Mouse (Mus musculus) forebrain, embryonic 14.5 days (tissue): ENCODE measurements around the gene Cwc15. TPM values are rescaled to one million over a fixed set of nuclear protein-coding genes. Genes with fewer than 3 reads are reported as not detected.
A peak's percentile ranks its signal among the peaks of the same experiment; 100 is the strongest.
"Not testable (repeated sequence)": the region's sequence is repeated elsewhere in the genome, so short reads cannot be mapped to it uniquely, and the experiment has no call there.

Experiments used
- ATAC-seq: fragments of 200-750 bp; cut with Nextera tagmentation; 2 replicates; pipeline ENCODE4 v1.8.0; 2017; ENCODE audit warnings: mild to moderate bottlenecking, moderate library complexity
- DNase-seq: peaks from one replicate; pipeline ENCODE4 v3.0.0-alpha.2; 2015; ENCODE audit warnings: low spot score
- H3K27ac ChIP-seq: fragments of 300-500 bp; sonication (generic); 2 replicates; pipeline ENCODE4 v1.5.1; 2014; ENCODE audit warnings: low read depth, mild to moderate bottlenecking, control low read depth, low read length, moderate library complexity
- H3K27me3 ChIP-seq: fragments of 300-500 bp; sonication (generic); replicated peaks from 2 replicates; pipeline ENCODE4 v1.6.1; 2014; ENCODE audit warnings: low read length, control low read depth, mixed read lengths; ENCODE audit not compliant: control insufficient read depth, insufficient read depth
- H3K36me3 ChIP-seq: fragments of 300-500 bp; sonication (generic); 2 replicates; pipeline ENCODE4 v1.6.1; 2014; ENCODE audit warnings: low read length, control low read depth; ENCODE audit not compliant: control insufficient read depth, insufficient read depth
- H3K4me1 ChIP-seq: fragments of 300-500 bp; sonication (generic); 2 replicates; pipeline ENCODE4 v1.6.1; 2014; ENCODE audit warnings: antibody characterized with exemption, low read length, control low read depth; ENCODE audit not compliant: control insufficient read depth, insufficient read depth
- H3K4me2 ChIP-seq: fragments of 300-500 bp; sonication (generic); 2 replicates; pipeline ENCODE4 v1.6.1; 2014; ENCODE audit warnings: mild to moderate bottlenecking, control low read depth, low read length
- H3K4me3 ChIP-seq: fragments of 300-500 bp; sonication (generic); 2 replicates; pipeline ENCODE4 v1.5.1; 2014; ENCODE audit warnings: low read depth, low read length, control low read depth
- H3K9ac ChIP-seq: fragments of 300-500 bp; sonication (generic); 2 replicates; pipeline ENCODE4 v1.6.1; 2014; ENCODE audit warnings: mild to moderate bottlenecking, low read length, control low read depth, moderate library complexity
- H3K9me3 ChIP-seq: fragments of 300-500 bp; sonication (generic); replicated peaks from 2 replicates; pipeline ENCODE4 v1.6.1; 2016; ENCODE audit warnings: low read length, control low read depth, mixed read lengths; ENCODE audit not compliant: control insufficient read depth
- WGBS: fragments of 180-500 bp; shearing (Covaris S2); extraction: QIAGEN DNeasy Blood & Tissue Kit; methylation state at CpG from one replicate; pipeline ENCODE4 v1.1.7; 2014; 5-methylcytosine and 5-hydroxymethylcytosine counted together
- polyA plus RNA-seq: library from polyadenylated mRNA; unstranded; fragments of >200 nt; fragmentation: Nextera tagmentation; extraction: Ambion mirVana; gene quantifications from 2 replicates; pipeline ENCODE4 v1.2.1, GENCODE M21; 2014

The Cwc15 gene
- 175 and 186 TPM in 2 replicates for polyA plus RNA-seq

DNA sequence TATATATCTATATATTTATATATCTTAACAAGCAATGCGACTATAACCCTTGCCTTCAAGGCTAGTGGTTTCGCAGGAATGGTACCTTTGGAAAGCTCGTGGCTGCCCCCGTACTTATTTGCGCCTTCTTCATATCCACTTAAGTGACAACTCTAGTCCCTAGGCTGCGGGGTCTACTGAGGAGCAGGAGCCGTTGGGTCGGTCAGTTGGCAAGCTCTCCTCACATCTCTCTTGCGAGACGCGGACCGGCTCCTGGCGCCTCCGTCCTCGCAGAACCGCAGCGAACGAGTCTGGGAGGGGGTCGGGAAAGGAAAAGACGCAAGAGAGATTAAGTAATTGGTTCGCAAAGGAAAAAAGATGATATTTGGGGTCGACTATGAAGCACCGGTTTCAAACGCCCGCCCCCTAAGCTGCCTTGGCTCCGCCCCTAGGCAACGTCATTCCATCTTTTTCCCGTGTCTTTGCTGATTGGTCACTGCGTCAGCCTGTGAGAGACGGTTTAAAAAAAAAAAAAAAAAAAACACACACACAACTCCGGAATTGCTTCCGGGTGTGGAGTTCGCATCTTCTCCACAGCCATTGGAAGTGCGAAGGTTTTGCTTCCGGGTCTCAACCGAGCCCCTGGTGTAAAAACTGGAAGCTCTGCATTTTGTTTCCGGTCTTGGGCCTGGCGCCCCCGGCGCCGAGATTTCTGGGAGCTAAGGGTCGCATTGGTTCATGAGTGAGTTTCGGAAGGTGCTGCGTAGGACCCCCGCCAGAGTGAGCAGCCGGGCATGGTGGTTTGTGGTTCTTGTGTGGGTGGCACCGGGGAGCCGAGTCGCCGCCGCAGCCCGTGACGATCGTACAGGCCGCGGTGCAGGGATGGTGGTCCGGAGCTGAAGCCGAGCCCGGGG lies at the start of gene Cwc15, which contains the start of gene Kdm4d:
Cwc15 (plus strand) TSS at position 595 of the 893 bp plus-strand sequence.
Kdm4d (minus strand) TSS at position 460 of the 893 bp plus-strand sequence.
- Histone ChIP-seq H3K4me2 (peak within 1 kb of the TSS; percentile 70), H3K4me1 (peaks cover 7% of the 10 kb centered on the region; the same call in 1 of the 2 replicates), H3K9me3 (no peaks in the 10 kb centered on the region), H3K27me3 (no peaks in the 10 kb centered on the region), H3K27ac (peak within 1 kb of the TSS; percentile 69; the same call in 1 of the 2 replicates), H3K36me3 (peaks cover 31% of the 10 kb centered on the region), H3K9ac (peak within 1 kb of the TSS; percentile 89), H3K4me3 (peak within 1 kb of the TSS; percentile 82)
- ATAC-seq: peak; percentile 98
- DNase-seq: peak; percentile 100
- WGBS: under 1% methylated on average over 59 of the region's 59 CpGs

DNA sequence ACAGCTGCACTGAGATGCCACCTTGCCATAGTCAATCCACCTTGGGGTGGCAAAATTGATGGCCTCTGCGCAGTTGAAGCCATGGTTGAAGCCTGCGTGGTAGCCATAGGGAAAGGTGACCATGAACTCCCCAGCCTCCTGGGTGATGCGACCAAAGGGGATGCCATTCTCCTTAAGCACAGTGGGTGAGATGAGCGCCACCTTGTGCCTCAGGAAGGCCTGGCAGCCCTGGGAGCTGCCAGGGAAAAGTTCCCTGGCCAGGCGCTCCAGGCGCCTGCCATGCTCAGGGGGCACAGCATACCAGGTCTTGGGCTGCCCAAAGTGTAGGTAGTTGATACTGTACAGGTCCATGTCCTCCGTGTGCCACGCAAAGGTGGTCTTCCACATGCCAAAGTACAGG lies 49.3 kb upstream of the Cwc15 start:
- not testable (repeated sequence) for ATAC-seq, H3K9ac ChIP-seq
- WGBS: 67% methylated on average over 7 of the region's 8 CpGs

DNA sequence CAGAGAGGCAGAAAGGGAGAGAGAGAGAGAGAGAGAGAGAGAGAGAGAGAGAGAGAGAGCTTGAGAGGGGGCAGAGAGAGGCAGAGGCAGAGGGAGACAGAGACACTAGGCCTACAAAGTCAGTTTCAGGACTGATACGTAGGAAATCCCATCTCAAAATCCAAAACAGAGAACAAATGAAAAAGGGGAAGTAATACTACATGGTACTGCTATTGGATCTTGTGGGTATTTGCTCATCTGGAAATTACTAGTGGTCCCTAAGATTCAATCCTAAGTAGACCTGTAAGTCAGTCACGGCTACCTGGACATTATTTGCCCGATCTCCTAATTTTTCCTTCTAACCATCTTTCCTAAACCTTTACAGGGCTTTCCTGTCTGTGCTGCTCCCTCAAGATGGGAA lies 44.1 kb upstream of the Cwc15 start:
- WGBS: 88% methylated on average over 3 of the region's 3 CpGs
- Histone ChIP-seq H3K4me3 (no peak overlapping the region), H3K9ac (no peak overlapping the region), H3K9me3 (no peaks in the 10 kb centered on the region), H3K4me1 (no peaks in the 10 kb centered on the region), H3K4me2 (no peak overlapping the region), H3K27me3 (no peaks in the 10 kb centered on the region), H3K36me3 (no peaks in the 10 kb centered on the region), H3K27ac (no peak overlapping the region)
- ATAC-seq (no peak), DNase-seq (no peak)

More for the DNA sequence above, 49.3 kb upstream of the Cwc15 start:
- DNase-seq, H3K4me3 ChIP-seq, H3K36me3 ChIP-seq, H3K4me1 ChIP-seq, H3K27me3 ChIP-seq, H3K9me3 ChIP-seq, H3K27ac ChIP-seq, H3K4me2 ChIP-seq: not testable (repeated sequence)

DNA sequence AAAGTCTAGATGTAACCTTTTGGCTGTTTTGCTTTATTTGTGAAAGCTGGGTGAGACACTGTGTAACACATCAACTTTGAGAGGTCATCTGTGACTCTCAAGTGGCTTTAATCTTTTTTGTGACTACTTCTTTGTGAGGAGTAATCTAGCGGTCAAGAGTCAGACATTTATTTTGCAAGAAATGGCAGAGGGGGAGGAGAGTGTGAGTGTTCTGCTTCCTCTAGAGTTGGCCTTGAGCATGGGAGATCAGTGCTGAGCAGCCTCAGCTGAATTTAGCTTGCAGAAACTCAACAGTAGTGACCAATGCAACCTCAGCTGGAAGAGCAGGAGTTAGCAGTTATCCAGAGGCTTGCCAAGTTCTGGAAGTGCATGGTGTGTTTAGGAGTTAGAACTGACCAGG lies 37.9 kb upstream of the Cwc15 start:
- ATAC-seq, H3K27ac ChIP-seq, H3K27me3 ChIP-seq, H3K36me3 ChIP-seq, H3K4me1 ChIP-seq, H3K9me3 ChIP-seq, DNase-seq, H3K9ac ChIP-seq, H3K4me3 ChIP-seq, H3K4me2 ChIP-seq: not testable (repeated sequence)
- WGBS: 100% methylated on average over 1 of the region's 1 CpGs

DNA sequence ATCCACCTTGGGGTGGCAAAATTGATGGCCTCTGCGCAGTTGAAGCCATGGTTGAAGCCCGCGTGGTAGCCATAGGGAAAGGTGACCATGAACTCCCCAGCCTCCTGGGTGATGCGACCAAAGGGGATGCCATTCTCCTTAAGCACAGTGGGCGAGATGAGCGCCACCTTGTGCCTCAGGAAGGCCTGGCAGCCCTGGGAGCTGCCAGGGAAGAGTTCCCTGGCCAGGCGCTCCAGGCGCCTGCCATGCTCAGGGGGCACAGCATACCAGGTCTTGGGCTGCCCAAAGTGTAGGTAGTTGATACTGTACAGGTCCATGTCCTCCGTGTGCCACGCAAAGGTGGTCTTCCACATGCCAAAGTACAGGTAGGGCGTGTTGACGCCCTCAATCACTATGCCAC lies 36.7 kb upstream of the Cwc15 start:
- H3K4me1 ChIP-seq, H3K9ac ChIP-seq, H3K4me3 ChIP-seq, H3K4me2 ChIP-seq, H3K9me3 ChIP-seq, ATAC-seq, H3K27me3 ChIP-seq, H3K36me3 ChIP-seq, DNase-seq, H3K27ac ChIP-seq: not testable (repeated sequence)
- WGBS: 78% methylated on average over 12 of the region's 12 CpGs

DNA sequence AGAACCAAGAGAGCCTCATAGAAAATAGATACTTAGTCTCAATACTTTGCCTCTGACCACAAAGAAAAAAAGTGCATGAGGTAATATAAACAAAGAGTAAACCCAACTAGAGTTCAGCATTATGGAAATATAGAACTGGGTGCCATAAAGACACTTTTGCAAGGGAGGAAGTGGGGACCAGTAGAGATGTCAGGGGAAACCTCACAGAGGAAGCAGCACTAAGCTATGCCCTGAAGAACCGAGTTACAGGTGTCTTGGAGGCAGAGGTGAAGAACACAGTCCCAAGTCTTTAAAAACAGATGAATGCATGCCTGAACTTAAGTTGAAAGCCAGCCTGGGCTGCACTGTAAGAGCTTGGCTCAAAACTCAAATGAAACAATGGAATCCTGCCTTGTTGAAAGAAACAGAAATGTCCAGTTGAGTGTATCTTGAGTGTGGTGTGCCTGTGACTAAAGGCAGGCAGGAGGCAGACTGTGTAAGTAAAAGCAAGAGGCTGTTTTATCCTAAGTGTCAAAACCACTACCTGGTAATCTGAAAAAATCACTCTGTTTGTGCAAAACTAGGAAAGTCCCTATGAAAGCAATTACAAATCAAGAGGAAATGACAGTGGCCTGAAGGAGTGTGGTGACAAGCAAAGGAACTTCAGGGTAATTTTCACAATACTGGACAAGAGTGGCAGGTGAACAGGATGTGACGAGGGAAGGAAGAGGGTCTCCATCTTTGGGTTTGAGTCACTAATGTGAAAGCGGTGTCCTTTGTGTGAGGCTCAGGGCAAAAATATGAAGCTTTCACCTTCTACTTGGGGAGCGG lies 1.3 kb upstream of the Cwc15 start:
- Histone ChIP-seq H3K27ac (no peak overlapping the region), H3K36me3 (peaks cover 20% of the 10 kb centered on the region), H3K27me3 (no peaks in the 10 kb centered on the region), H3K9ac (peak overlapping the region; percentile 74), H3K4me1 (peaks cover 7% of the 10 kb centered on the region; the same call in 1 of the 2 replicates), H3K9me3 (no peaks in the 10 kb centered on the region), H3K4me2 (peak overlapping the region; percentile 70), H3K4me3 (peak overlapping the region; percentile 82; the same call in 1 of the 2 replicates)
- ATAC-seq (no peak), DNase-seq (no peak)
- 77% methylated on average over 4 of the region's 4 CpGs for WGBS

DNA sequence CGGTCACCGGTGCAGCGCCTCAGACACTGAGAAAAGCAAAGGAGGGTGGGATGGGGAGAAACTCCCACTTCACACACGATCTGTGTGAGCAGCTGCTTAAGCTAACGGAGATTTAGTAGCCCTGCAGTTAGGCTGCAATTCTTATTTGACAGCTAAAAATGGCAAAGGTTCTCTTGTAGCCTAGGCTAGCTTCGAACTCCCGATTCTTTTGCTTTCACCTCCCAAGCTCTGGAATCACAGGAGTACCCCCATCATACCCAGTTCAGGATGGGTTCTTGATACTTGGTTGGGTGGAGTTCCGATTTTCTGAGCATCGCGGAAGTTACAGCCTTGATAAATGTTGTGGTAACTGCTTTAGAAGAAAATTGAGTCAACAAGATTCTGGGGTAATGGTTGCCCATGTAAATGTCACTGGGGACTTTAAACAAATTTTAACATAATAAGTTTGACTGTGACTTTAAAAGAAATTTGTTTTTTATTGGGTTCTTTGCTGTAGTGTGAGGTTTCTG lies 553 bp downstream of the Cwc15 start:
- Histone ChIP-seq H3K4me1 (peaks cover 7% of the 10 kb centered on the region; the same call in 1 of the 2 replicates), H3K4me2 (peak overlapping the region; percentile 69), H3K36me3 (peaks cover 38% of the 10 kb centered on the region), H3K4me3 (peak overlapping the region; percentile 82), H3K27me3 (no peaks in the 10 kb centered on the region), H3K9ac (peak overlapping the region; percentile 89), H3K9me3 (no peaks in the 10 kb centered on the region), H3K27ac (peak overlapping the region; percentile 69; the same call in 1 of the 2 replicates)
- WGBS: 5% methylated on average over 10 of the region's 10 CpGs
- DNase-seq: no peak
- no peak for ATAC-seq

DNA sequence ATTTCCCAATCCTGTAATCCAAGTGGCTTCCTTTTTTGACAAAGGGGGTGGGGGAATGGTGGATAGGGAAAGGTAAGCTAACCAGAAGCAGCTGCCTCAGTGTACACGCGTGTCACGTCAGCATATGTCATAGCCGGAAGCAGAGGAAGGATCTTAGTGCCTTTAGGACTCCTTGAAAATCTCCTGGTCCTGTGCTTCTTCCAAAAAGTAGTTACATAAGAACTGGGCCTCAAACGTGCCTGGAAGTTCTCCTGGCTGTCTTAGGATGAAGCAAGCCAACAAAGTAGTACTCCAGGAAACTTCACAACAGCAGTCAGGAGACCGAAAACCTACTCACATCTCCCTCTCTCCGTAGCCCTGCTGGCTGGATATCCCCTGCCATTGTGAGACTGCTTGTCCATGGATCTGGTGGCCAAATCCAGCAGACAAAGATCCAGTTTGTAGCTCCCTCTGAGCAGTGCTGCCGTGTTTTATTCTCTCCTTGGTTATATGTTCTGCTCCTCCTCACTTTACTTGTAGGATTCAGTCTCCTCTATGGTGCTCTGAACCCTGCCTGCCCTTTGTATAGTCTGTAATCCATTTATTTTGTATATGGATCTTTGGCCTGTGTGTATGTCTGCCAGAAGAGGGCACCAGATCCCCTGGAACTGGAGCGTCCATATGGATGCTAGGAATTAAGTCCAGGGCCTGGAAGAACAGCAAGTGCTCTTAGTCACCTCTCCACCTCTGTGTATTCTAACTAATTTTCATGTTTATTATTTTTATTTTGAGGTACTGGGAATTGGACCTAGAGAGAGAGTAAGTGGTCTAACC lies 12.4 kb downstream of the Cwc15 start:
- Histone ChIP-seq H3K27me3 (no peaks in the 10 kb centered on the region), H3K4me2 (no peak overlapping the region), H3K9me3 (no peaks in the 10 kb centered on the region), H3K27ac (no peak overlapping the region), H3K4me3 (no peak overlapping the region), H3K36me3 (peaks cover 34% of the 10 kb centered on the region), H3K4me1 (no peaks in the 10 kb centered on the region), H3K9ac (no peak overlapping the region)
- 78% methylated on average over 9 of the region's 9 CpGs for WGBS
- DNase-seq (peak; percentile 62), ATAC-seq (peak; percentile 62; the same call in 1 of the 2 replicates)
